ENCODE assay signal across 8 mouse cellular contexts in the genomic region with DNA sequence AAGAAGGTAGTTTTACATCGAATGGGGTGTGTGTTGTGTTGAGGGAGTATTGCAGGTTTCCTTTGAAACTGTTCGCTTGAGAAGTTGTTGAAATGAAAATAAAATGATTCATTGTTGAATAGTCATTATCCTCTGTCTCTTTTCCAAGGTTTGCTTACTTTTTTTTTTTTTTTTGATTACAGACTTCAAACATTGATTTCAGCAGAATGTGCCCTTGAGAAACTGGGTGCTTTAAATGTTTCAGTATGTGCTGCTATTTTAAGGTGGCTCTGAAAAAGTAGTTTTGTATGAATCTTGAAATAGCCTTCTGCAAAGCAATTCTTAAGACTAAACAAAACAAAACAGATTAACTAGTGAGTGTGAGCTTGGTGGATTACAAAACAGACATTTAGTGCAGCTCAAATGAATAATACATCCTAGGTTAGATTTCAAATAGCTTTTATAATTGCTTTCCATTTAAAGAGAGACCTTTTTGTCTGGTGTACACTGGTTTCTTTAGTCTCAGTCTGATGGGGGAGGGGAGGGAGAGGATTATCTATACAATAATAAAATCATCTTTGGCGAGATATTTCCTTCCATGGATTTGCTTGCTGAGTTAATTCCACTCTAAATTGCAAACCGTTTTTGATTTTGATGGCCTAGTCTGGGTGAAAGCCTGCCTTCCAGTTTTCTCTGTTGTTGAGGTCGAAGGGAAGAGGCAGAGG. TPM values are rescaled to one million over a fixed set of nuclear protein-coding genes. Genes with fewer than 3 reads are reported as not detected.
DNase-seq lines count a peak whose midpoint lies in the region; ATAC-seq and TF ChIP-seq lines count a peak whose summit lies in the region.

No protein-coding gene starts in this region.

- peaks cover 7 to 28% of the 10 kb centered on the region in 2 experiments for H3K4me1 ChIP-seq in heart, embryonic 14.5 days (ENCODE audit: control insufficient read depth in 2 of 2, insufficient read depth in 2 of 2, low read length in 2 of 2)
- peaks cover 5 to 12% of the 10 kb centered on the region in 2 experiments for H3K4me1 ChIP-seq in MEL (ENCODE audit: control insufficient read depth in 1 of 2, insufficient read depth in 2 of 2, low read length in 2 of 2)
- peaks cover 32% of the 10 kb centered on the region for H3K4me1 ChIP-seq in hindbrain, embryonic 10.5 days (replicated peaks)
- H3K4me1 ChIP-seq in midbrain, embryonic 10.5 days: peaks cover 30% of the 10 kb centered on the region

- H3K9me3 ChIP-seq in heart, embryonic 14.5 days (ENCODE audit: control insufficient read depth, low read length): no peaks in the 10 kb centered on the region
- no peaks in the 10 kb centered on the region for H3K9me3 ChIP-seq in MEL (replicated peaks; ENCODE audit: insufficient read depth, low read length)
- H3K9me3 ChIP-seq in hindbrain, embryonic 10.5 days: no peaks in the 10 kb centered on the region
- no peaks in the 10 kb centered on the region for H3K9me3 ChIP-seq in midbrain, embryonic 10.5 days (replicated peaks)

- peak overlapping the region; percentile 71 for H3K4me2 ChIP-seq in heart, embryonic 14.5 days (ENCODE audit: low read length)

- WGBS in heart, embryonic 14.5 days: 11% methylated on average over 5 of the region's 5 CpGs
- WGBS in hindbrain, embryonic 10.5 days: 14% methylated on average over 5 of the region's 5 CpGs
- WGBS in midbrain, embryonic 10.5 days: 6% methylated on average over 5 of the region's 5 CpGs

- no peaks in the 10 kb centered on the region for H3K36me3 ChIP-seq in heart, embryonic 14.5 days (ENCODE audit: control insufficient read depth, insufficient read depth, low read length)
- peaks cover 0 to 16% of the 10 kb centered on the region in 2 experiments; a peak in 2 of 4 replicates for H3K36me3 ChIP-seq in MEL (ENCODE audit: control insufficient read depth in 1 of 2, insufficient read depth in 2 of 2, low read length in 2 of 2)
- no peaks in the 10 kb centered on the region; the same call in 1 of the 2 replicates for H3K36me3 ChIP-seq in hindbrain, embryonic 10.5 days
- no peaks in the 10 kb centered on the region for H3K36me3 ChIP-seq in midbrain, embryonic 10.5 days

- H3K9ac ChIP-seq in heart, embryonic 14.5 days (ENCODE audit: low read length): peak overlapping the region; percentile 99
- H3K9ac ChIP-seq in MEL (ENCODE audit: control insufficient read depth, low read depth, low read length, poor library complexity, severe bottlenecking): peak overlapping the region; percentile 83

- peak overlapping the region; percentile 86 to 89 for H3K4me3 ChIP-seq in heart, embryonic 14.5 days (ENCODE audit: control insufficient read depth in 1 of 2, insufficient read depth in 1 of 2, low read depth in 1 of 2, low read length in 2 of 2)
- H3K4me3 ChIP-seq in MEL (ENCODE audit: control insufficient read depth in 1 of 2, insufficient read depth in 1 of 2, low read depth in 2 of 2, low read length in 2 of 2): peak overlapping the region; percentile 80 to 85
- H3K4me3 ChIP-seq in hindbrain, embryonic 10.5 days: peak overlapping the region; percentile 100
- peak overlapping the region; percentile 97 for H3K4me3 ChIP-seq in midbrain, embryonic 10.5 days

- peaks cover 34% of the 10 kb centered on the region for H3K79me2 ChIP-seq in MEL (ENCODE audit: control insufficient read depth, insufficient read depth, low read length, poor library complexity)

- ATAC-seq in heart, embryonic 14.5 days (ENCODE audit: insufficient number of reproducible peaks, insufficient read depth, low FRiP score, low read depth): no peak

- no peak for DNase-seq in heart, adult 8-10 months (ENCODE audit: low spot score)
- peak; percentile 31 for DNase-seq in MEL (ENCODE audit: low read depth, low spot score)
- DNase-seq in hindbrain, embryonic 10.5 days (ENCODE audit: low spot score): no peak
- no peak for DNase-seq in midbrain, embryonic 10.5 days (ENCODE audit: low spot score)
- DNase-seq in embryo, embryonic 9.5 days (ENCODE audit: extremely low spot score): no peak
- no peak for DNase-seq in layer of hippocampus, adult 9-10 months (ENCODE audit: low spot score)
- DNase-seq in testis, postnatal 14 days (ENCODE audit: low spot score): no peak

- peak overlapping the region; percentile 62 to 96 for H3K27ac ChIP-seq in heart, embryonic 14.5 days (replicated peaks in 1 of 2; ENCODE audit: control insufficient read depth in 1 of 2, insufficient read depth in 1 of 2, low read depth in 2 of 2, low read length in 2 of 2)
- peak overlapping the region; percentile 1 for H3K27ac ChIP-seq in MEL (ENCODE audit: control insufficient read depth, low read depth, low read length)
- peak overlapping the region; percentile 99 for H3K27ac ChIP-seq in hindbrain, embryonic 10.5 days
- peak overlapping the region; percentile 98 for H3K27ac ChIP-seq in midbrain, embryonic 10.5 days (replicated peaks)

- no peak; a peak in 1 of 4 replicates for TF ChIP-seq EP300 in MEL (IDR thresholded peaks at IDR 0.05; ENCODE audit: low read depth in 1 of 2, low read length in 2 of 2)

- TF ChIP-seq RAD21 in MEL (IDR thresholded peaks at IDR 0.05; ENCODE audit: low read depth, low read length): no peak

- no peak for TF ChIP-seq POLR2A in MEL (IDR thresholded peaks at IDR 0.05; ENCODE audit: control insufficient read depth in 1 of 2, insufficient read depth in 1 of 2, low read depth in 1 of 2, low read length in 2 of 2, poor library complexity in 1 of 2)

- H3K27me3 ChIP-seq in heart, embryonic 14.5 days (ENCODE audit: control insufficient read depth, insufficient read depth, low read length): no peaks in the 10 kb centered on the region
- H3K27me3 ChIP-seq in MEL (ENCODE audit: control insufficient read depth in 1 of 2, insufficient read depth in 2 of 2, low read length in 2 of 2): no peaks in the 10 kb centered on the region
- no peaks in the 10 kb centered on the region for H3K27me3 ChIP-seq in hindbrain, embryonic 10.5 days (ENCODE audit: insufficient read depth, poor library complexity, severe bottlenecking)
- H3K27me3 ChIP-seq in midbrain, embryonic 10.5 days (ENCODE audit: low read depth, poor library complexity, severe bottlenecking): no peaks in the 10 kb centered on the region

- no peak for TF ChIP-seq CTCF in MEL (IDR thresholded peaks at IDR 0.05 in 2 of 3, conservative IDR thresholded peaks at IDR 0.05 in 1 of 3; ENCODE audit: control insufficient read depth in 1 of 3, insufficient read depth in 1 of 3, low read depth in 2 of 3, low read length in 3 of 3, poor library complexity in 1 of 3, severe bottlenecking in 1 of 3)

TF ChIP-seq in MEL, 35 proteins besides CTCF, POLR2A, EP300 and RAD21:
- peak; percentile 52; the same call in 1 of the 2 replicates for TF ChIP-seq ZNF384 (IDR thresholded peaks at IDR 0.05; ENCODE audit: low read depth, low read length)
- no peak for TF ChIP-seq KAT2A (conservative IDR thresholded peaks at IDR 0.05; ENCODE audit: low read depth, low read length)
- TF ChIP-seq POLR2AphosphoS2 (IDR thresholded peaks at IDR 0.05; ENCODE audit: low read length): no peak

RNA-seq across cellular contexts. Expression of a gene that starts 1.3 kb away (rescaled TPM):
- polyA plus RNA-seq in heart, embryonic 14.5 days (2014; fragmentation: Nextera tagmentation; extraction: Ambion mirVana): 25.9 and 28.5 TPM in 2 replicates
- total RNA-seq in heart, adult 8-10 months (2022): 10 to 100 TPM; 34.8 to 57.6 (median 51.3) TPM
- total RNA-seq in MEL (2012; rRNA removed): 4.1 and 5.8 TPM in 2 replicates
- 10 to 100 TPM in 1 of 2 experiments, not detected in 1; 31.8 TPM for polyA plus RNA-seq in MEL (2012; ENCODE audit: insufficient read depth in 1 of 2, insufficient read length in 2 of 2, low read depth in 1 of 2, low replicate concordance in 2 of 2, missing spikeins in 1 of 2)
- polyA plus RNA-seq in hindbrain, embryonic 10.5 days (2016; fragmentation: Nextera tagmentation; extraction: Ambion mirVana): 29.4 and 40.4 TPM in 2 replicates
- polyA plus RNA-seq in midbrain, embryonic 10.5 days (2016; fragmentation: Nextera tagmentation; extraction: Ambion mirVana): 24.5 and 30.7 TPM in 2 replicates

RNA-seq across cellular contexts. Expression of a gene that starts 46.3 kb away (rescaled TPM):
- polyA plus RNA-seq in heart, embryonic 14.5 days (2014; fragmentation: Nextera tagmentation; extraction: Ambion mirVana): 1,771 and 1,859 TPM in 2 replicates
- total RNA-seq in heart, adult 8-10 months (2022): 100 to 1,000 TPM; 110 to 133 (median 121) TPM
- total RNA-seq in MEL (2012; rRNA removed): 254 and 516 TPM in 2 replicates
- 1,000 to 10,000 TPM in 1 of 2 experiments, 100 to 1,000 TPM in 1; 737 to 5,492 TPM for polyA plus RNA-seq in MEL (2012; ENCODE audit: insufficient read depth in 1 of 2, insufficient read length in 2 of 2, low read depth in 1 of 2, low replicate concordance in 2 of 2, missing spikeins in 1 of 2)
- polyA plus RNA-seq in hindbrain, embryonic 10.5 days (2016; fragmentation: Nextera tagmentation; extraction: Ambion mirVana): 2,517 and 3,327 TPM in 2 replicates
- polyA plus RNA-seq in midbrain, embryonic 10.5 days (2016; fragmentation: Nextera tagmentation; extraction: Ambion mirVana): 2,531 and 3,331 TPM in 2 replicates

Comparison
In these comparisons a context has a peak if more than half of its experiments do, and no peak if none do; other contexts are left out.
1. H3K27ac ChIP-seq: peak in every context shown above with its lines; median percentile 99 in hindbrain, embryonic 10.5 days; 98 in midbrain, embryonic 10.5 days; 79 in heart, embryonic 14.5 days; 1 in MEL.